Comparison of ENCODE assay signal across 14 mouse cellular contexts in the genomic region with DNA sequence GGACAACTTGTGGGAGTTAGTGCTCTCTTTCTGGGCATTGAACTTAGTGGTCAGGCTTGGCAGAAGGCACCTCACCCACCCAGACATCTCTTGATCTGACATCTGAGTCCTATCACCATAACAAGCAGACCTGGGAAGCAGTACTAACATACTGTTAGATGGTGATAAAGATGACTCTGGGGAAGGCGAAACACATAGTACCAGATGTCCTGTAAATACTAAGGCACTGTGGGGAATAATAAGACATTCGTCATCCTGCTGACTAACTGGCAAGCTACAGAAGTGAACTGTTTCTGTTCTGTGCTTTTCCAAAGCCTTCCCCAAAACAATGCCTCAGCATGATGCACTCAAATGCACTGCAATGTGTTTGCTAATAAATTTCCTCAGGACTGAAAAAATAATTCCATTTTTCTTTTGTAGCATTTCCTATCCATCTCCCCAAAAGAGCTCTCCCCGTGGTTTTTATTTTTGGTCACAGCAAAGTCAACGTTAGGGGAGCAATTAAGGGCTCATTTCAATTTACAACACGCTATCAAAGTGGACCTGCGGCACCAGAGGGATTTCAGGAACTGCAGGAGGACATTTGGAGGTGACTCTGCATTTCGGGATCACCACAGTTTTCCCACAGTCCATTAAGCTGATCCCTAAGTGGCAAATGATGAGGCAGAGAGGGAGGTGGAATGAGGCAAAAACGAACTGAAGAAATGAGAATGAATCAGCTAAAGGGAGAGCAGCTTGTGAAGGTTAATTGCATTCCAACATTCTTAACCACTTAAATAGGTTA. TPM values are rescaled to one million over a fixed set of nuclear protein-coding genes. Genes with fewer than 3 reads are reported as not detected.
DNase-seq lines count a peak whose midpoint lies in the region; ATAC-seq and TF ChIP-seq lines count a peak whose summit lies in the region.
"Had no signal": no experiment of that assay in that cellular context is flagged by ENCODE, and none has a peak within 500 bp of the region (broad histone marks: within the 10 kb centered on the region; RNA-seq: fewer than 3 reads in every experiment).

No protein-coding gene starts in this region.

- no peaks in the 10 kb centered on the region for H3K9me3 ChIP-seq in hindbrain, embryonic 14.5 days (ENCODE audit: control insufficient read depth, low read length)
- H3K9me3 ChIP-seq in hindbrain, embryonic 11.5 days (ENCODE audit: control insufficient read depth, low read length), result no peaks in the 10 kb centered on the region
- no peaks in the 10 kb centered on the region for H3K9me3 ChIP-seq in neural tube, embryonic 12.5 days
- no peaks in the 10 kb centered on the region for H3K9me3 ChIP-seq in hindbrain, embryonic 16.5 days (ENCODE audit: control insufficient read depth, low read length)
- no peaks in the 10 kb centered on the region for H3K9me3 ChIP-seq in intestine, postnatal 0 days (ENCODE audit: control insufficient read depth)
- H3K9me3 ChIP-seq: heart, embryonic 12.5 days; kidney, embryonic 15.5 days had no signal

- no peaks in the 10 kb centered on the region for H3K27me3 ChIP-seq in hindbrain, embryonic 14.5 days (ENCODE audit: control insufficient read depth, insufficient read depth, low read length)
- no peaks in the 10 kb centered on the region for H3K27me3 ChIP-seq in hindbrain, embryonic 11.5 days (ENCODE audit: control insufficient read depth, insufficient read depth, low read length)
- no peaks in the 10 kb centered on the region for H3K27me3 ChIP-seq in neural tube, embryonic 12.5 days (replicated peaks)
- no peaks in the 10 kb centered on the region for H3K27me3 ChIP-seq in hindbrain, embryonic 16.5 days (replicated peaks; ENCODE audit: control insufficient read depth, insufficient read depth, low read length)
- H3K27me3 ChIP-seq in intestine, postnatal 0 days (replicated peaks; ENCODE audit: control insufficient read depth, insufficient read depth, low read length), result no peaks in the 10 kb centered on the region; the same call in 1 of the 2 replicates
- H3K27me3 ChIP-seq: heart, embryonic 12.5 days; kidney, embryonic 15.5 days had no signal

- no peak overlapping the region for H3K27ac ChIP-seq in hindbrain, embryonic 14.5 days
- H3K27ac ChIP-seq in hindbrain, embryonic 11.5 days (ENCODE audit: low read depth, low read length), result no peak overlapping the region
- H3K27ac ChIP-seq in neural tube, embryonic 12.5 days, result no peak overlapping the region
- H3K27ac ChIP-seq in hindbrain, embryonic 16.5 days (ENCODE audit: low read depth, low read length), result no peak overlapping the region
- no peak overlapping the region for H3K27ac ChIP-seq in intestine, postnatal 0 days (ENCODE audit: low read depth, low read length)
- H3K27ac ChIP-seq: kidney, embryonic 15.5 days had no signal

- H3K9ac ChIP-seq in hindbrain, embryonic 14.5 days, result no peak overlapping the region
- no peak overlapping the region for H3K9ac ChIP-seq in hindbrain, embryonic 11.5 days (ENCODE audit: low read depth, low read length)
- H3K9ac ChIP-seq in neural tube, embryonic 12.5 days, result no peak overlapping the region
- H3K9ac ChIP-seq in hindbrain, embryonic 16.5 days (ENCODE audit: low read depth, low read length), result no peak overlapping the region
- H3K9ac ChIP-seq in intestine, postnatal 0 days (ENCODE audit: low read depth, low read length), result no peak overlapping the region
- H3K9ac ChIP-seq: heart, embryonic 12.5 days; kidney, embryonic 15.5 days had no signal

- H3K4me3 ChIP-seq in hindbrain, embryonic 14.5 days (replicated peaks; ENCODE audit: low read length), result no peak overlapping the region
- no peak overlapping the region for H3K4me3 ChIP-seq in hindbrain, embryonic 11.5 days (ENCODE audit: low read depth, low read length)
- H3K4me3 ChIP-seq in neural tube, embryonic 12.5 days, result no peak overlapping the region
- H3K4me3 ChIP-seq in hindbrain, embryonic 16.5 days (ENCODE audit: low read length), result no peak overlapping the region
- H3K4me3 ChIP-seq in intestine, postnatal 0 days (ENCODE audit: low read depth, low read length), result no peak overlapping the region
- H3K4me3 ChIP-seq: heart, embryonic 12.5 days; kidney, embryonic 15.5 days had no signal

- H3K4me1 ChIP-seq in hindbrain, embryonic 14.5 days (replicated peaks; ENCODE audit: control insufficient read depth, insufficient read depth, low read length), result peaks cover 6% of the 10 kb centered on the region; the same call in 1 of the 2 replicates
- H3K4me1 ChIP-seq in hindbrain, embryonic 11.5 days (replicated peaks; ENCODE audit: control insufficient read depth, insufficient read depth, low read length), result no peaks in the 10 kb centered on the region
- H3K4me1 ChIP-seq in neural tube, embryonic 12.5 days, result peaks cover 6% of the 10 kb centered on the region; the same call in 1 of the 2 replicates
- no peaks in the 10 kb centered on the region for H3K4me1 ChIP-seq in hindbrain, embryonic 16.5 days (ENCODE audit: control insufficient read depth, insufficient read depth, low read depth, low read length)
- no peaks in the 10 kb centered on the region for H3K4me1 ChIP-seq in intestine, postnatal 0 days (replicated peaks; ENCODE audit: control insufficient read depth, insufficient read depth, low read length)

- DNase-seq in hindbrain, embryonic 14.5 days (ENCODE audit: low spot score), result no peak
- no peak for DNase-seq in hindbrain, embryonic 11.5 days (ENCODE audit: low spot score)
- no peak for DNase-seq in neural tube, embryonic 10.5 days (ENCODE audit: extremely low spot score, low spot score)
- DNase-seq in adrenal gland, postnatal 10 days, result no peak
- DNase-seq: adrenal gland, postnatal 25 days; cerebellum, adult 11 months; gastrocnemius, postnatal 14 days; lung, postnatal 14 days had no signal

- no peak overlapping the region for H3K4me2 ChIP-seq in hindbrain, embryonic 14.5 days (replicated peaks)
- no peak overlapping the region for H3K4me2 ChIP-seq in hindbrain, embryonic 11.5 days (replicated peaks; ENCODE audit: low read depth, low read length)
- no peak overlapping the region for H3K4me2 ChIP-seq in neural tube, embryonic 12.5 days (replicated peaks)
- no peak overlapping the region for H3K4me2 ChIP-seq in hindbrain, embryonic 16.5 days (ENCODE audit: low read length)
- no peak overlapping the region for H3K4me2 ChIP-seq in intestine, postnatal 0 days (replicated peaks; ENCODE audit: low read depth)
- H3K4me2 ChIP-seq: heart, embryonic 12.5 days; kidney, embryonic 15.5 days; liver, embryonic 11.5 days had no signal

- 0 out of 2 replicates have a peak, but pooled peaks have one; percentile 51 for ATAC-seq in hindbrain, embryonic 14.5 days (ENCODE audit: low FRiP score)
- ATAC-seq in hindbrain, embryonic 11.5 days (ENCODE audit: low FRiP score), result no peak
- ATAC-seq in neural tube, embryonic 12.5 days (ENCODE audit: low FRiP score, low read depth), result peak; percentile 77
- 0 out of 2 replicates have a peak, but pooled peaks have one; percentile 42 for ATAC-seq in hindbrain, embryonic 16.5 days
- no peak for ATAC-seq in intestine, postnatal 0 days

- 39% methylated on average over 8 of the region's 8 CpGs for WGBS in hindbrain, embryonic 14.5 days
- WGBS in hindbrain, embryonic 11.5 days, result 59% methylated on average over 8 of the region's 8 CpGs
- WGBS in neural tube, embryonic 12.5 days, result 15% methylated on average over 8 of the region's 8 CpGs
- WGBS in hindbrain, embryonic 16.5 days, result 28% methylated on average over 8 of the region's 8 CpGs
- WGBS in intestine, postnatal 0 days, result 29% methylated on average over 8 of the region's 8 CpGs

- H3K36me3 ChIP-seq in hindbrain, embryonic 14.5 days (replicated peaks; ENCODE audit: control insufficient read depth, insufficient read depth), result no peaks in the 10 kb centered on the region
- no peaks in the 10 kb centered on the region for H3K36me3 ChIP-seq in hindbrain, embryonic 11.5 days (ENCODE audit: control insufficient read depth, insufficient read depth, low read length)
- no peaks in the 10 kb centered on the region for H3K36me3 ChIP-seq in neural tube, embryonic 12.5 days
- no peaks in the 10 kb centered on the region for H3K36me3 ChIP-seq in hindbrain, embryonic 16.5 days (ENCODE audit: control insufficient read depth, insufficient read depth, low read length)
- H3K36me3 ChIP-seq in intestine, postnatal 0 days (ENCODE audit: control insufficient read depth, insufficient read depth), result no peaks in the 10 kb centered on the region
- H3K36me3 ChIP-seq: heart, embryonic 12.5 days; kidney, embryonic 15.5 days had no signal

- TF ChIP-seq CTCF in intestine, postnatal 0 days (IDR thresholded peaks at IDR 0.05; ENCODE audit: low read depth), result no peak

RNA-seq across cellular contexts. Expression of gene Jak1, which starts 41.2 kb away (rescaled TPM):
- 100 and 112 TPM in 2 replicates for polyA plus RNA-seq in hindbrain, embryonic 14.5 days (2014; fragmentation: Nextera tagmentation; extraction: Ambion mirVana)
- polyA plus RNA-seq in hindbrain, embryonic 11.5 days (2014; fragmentation: Nextera tagmentation; extraction: Ambion mirVana), result 62.9 and 68.0 TPM in 2 replicates
- 52.7 and 64.7 TPM in 2 replicates for polyA plus RNA-seq in neural tube, embryonic 12.5 days (2016; fragmentation: Nextera tagmentation; extraction: Ambion mirVana)
- 89.4 and 103 TPM in 2 replicates for polyA plus RNA-seq in hindbrain, embryonic 16.5 days (2015; fragmentation: Nextera tagmentation; extraction: Ambion mirVana)
- polyA plus RNA-seq in intestine, postnatal 0 days (2015; fragmentation: Nextera tagmentation; extraction: Ambion mirVana), result 44.7 and 46.3 TPM in 2 replicates
- total RNA-seq in adrenal gland, postnatal 10 days (2021), result 100 to 1,000 TPM in 1 of 2 experiments, 10 to 100 TPM in 1; 96.0 to 103 TPM

Comparison
In these comparisons a context has a peak if more than half of its experiments do, and no peak if none do; other contexts are left out.
1. ATAC-seq: peak in hindbrain, embryonic 14.5 days (single experiment), neural tube, embryonic 12.5 days (single experiment) and hindbrain, embryonic 16.5 days (single experiment); none in hindbrain, embryonic 11.5 days (single experiment) and intestine, postnatal 0 days (single experiment).